Mouse (Mus musculus) ES-Bruce4 (cell line): ENCODE data around the gene Dock7.

Source experiments
- EP300 ChIP-seq: IDR thresholded peaks from 2 replicates; pipeline ENCODE4 v1.6.1; 2011; ENCODE audit warnings: low read depth, low read length; ENCODE audit not compliant: insufficient read depth
- POLR2A ChIP-seq: IDR thresholded peaks from one replicate; pipeline ENCODE4 v1.8.1; 2011; ENCODE audit warnings: low read length; ENCODE audit not compliant: insufficient read depth

DNA sequence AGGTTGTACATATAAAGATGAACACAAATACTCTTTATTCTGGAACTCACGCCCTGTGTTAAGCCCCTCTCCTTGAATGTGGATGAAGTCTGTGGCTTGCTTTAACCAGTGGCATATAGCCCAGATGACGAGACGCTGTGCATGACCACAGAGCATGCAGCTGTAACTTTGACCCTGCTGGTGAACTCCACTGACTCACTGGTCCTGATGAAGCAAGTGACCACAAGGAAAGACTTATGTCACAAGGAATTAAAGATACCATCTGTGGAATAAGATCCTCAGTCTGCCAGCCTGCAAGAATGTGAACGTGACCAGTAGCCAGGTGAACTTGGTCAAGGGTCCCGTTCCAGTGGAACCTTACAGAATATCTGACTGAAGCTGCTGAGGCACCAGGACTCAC is 37.8 kb upstream of the Dock7 start:
- TF ChIP-seq POLR2A (no peak), EP300 (no peak)
